Mouse (Mus musculus) left cerebral cortex, adult 9 months (tissue): ENCODE results near the gene Arhgap32.

Source experiments
- DNase-seq, 2 experiments: peaks; one replicate each; pipeline ENCODE4 v3.0.0; 2022; ENCODE audit warnings: low spot score in 2 of 2

The Arhgap32 gene

DNA sequence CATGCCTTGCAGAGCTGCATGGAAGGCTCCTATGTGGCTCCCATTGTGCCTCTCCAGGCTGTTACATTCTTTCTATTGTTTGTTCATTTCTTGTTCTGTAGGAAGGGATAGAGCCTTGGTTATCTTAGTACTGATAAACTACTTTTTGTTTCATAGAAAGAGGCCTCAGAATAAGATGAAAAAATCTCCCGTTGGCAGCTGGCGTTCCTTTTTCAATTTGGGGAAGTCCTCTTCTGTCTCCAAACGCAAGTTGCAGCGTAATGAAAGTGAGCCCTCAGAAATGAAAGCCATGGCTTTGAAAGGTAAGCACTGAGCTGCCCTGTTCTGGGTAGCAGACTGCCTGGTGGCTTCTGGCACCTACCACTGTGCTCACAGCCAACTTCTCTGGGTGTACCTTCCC, 134.6 kb downstream of the Arhgap32 start:
- no peak for DNase-seq

DNA sequence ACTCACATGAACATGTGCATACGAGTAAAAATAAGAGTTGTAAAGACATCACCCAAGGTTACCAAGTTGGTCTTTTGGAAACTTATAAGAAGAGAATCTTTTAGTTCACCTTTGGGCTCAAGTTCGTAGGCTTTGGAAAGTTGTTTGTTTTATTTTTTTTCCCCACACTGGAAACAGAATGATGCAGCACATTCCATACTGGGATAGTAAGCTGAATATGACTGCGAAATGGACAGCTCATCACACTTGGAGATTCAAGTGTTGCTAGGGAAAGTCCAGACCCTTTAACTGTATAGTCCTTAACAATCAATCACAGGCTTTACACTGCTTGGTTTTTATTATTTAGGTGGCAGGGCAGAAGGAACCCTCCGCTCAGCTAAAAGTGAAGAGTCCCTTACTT, 137.8 kb downstream of the Arhgap32 start:
- DNase-seq = no peak

DNA sequence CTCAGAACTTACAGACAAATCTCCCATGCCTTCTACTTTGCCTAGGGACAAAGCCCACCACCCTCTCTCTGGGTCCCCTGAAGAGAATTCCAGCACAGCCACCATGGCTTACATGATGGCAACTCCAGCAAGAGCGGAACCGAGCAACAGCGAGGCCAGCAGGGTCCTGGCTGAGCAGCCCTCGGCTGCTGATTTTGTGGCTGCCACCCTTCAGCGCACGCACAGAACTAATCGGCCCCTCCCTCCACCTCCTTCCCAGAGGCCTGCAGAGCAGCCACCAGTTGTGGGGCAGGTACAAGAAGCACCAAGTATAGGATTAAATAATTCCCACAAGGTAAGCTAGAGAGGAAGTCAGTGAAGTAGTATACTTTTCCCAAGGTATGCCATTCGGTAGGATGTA, 141.4 kb downstream of the Arhgap32 start:
- DNase-seq = no peak

DNA sequence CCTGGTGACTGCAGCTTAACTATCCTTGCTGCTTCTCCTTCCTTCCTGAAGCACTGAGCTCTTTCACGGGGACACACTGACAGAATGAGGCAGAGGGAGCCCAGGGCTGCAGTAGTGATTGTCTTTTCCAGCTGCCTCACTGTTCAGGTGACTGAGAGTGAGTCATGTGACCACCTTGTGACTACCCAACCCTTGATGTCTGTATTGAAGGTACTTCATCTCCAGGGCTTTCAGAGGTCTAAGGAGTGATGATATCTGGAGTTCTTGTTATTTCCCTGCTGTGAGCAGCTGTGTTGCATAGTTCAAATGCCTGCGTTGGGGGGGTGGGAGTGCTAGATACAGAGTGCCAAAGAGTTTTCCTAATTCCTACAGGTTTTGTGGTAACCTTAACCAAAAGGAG, 141.9 kb downstream of the Arhgap32 start:
- no peak for DNase-seq

DNA sequence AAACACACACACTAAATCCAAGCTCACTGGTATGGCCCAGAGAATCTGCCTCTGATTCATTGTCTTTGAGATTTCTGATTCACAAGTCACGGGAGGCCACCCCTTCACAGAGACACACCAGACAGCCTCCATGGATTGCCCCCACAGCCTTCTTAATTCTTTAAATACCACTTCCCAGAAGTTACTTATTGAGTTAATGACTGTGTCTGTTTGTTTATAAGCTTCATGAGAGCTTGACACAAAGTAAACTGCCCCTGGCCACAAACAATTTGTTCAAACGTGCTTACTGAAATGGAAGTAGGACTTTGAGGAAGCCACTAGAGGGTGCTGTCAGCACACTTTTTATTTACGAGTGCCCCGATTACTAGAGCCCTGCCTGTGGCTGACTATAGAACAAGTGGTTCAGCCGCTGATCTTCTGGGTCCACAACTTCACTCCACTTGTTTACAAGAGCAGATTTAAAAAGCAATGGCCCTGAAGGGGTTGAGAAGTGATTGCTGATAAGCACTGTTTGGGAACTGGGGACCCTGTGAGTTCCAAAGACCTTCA, 156.0 kb downstream of the Arhgap32 start:
- peak in 1 of 2 experiments; percentile 76 for DNase-seq

DNA sequence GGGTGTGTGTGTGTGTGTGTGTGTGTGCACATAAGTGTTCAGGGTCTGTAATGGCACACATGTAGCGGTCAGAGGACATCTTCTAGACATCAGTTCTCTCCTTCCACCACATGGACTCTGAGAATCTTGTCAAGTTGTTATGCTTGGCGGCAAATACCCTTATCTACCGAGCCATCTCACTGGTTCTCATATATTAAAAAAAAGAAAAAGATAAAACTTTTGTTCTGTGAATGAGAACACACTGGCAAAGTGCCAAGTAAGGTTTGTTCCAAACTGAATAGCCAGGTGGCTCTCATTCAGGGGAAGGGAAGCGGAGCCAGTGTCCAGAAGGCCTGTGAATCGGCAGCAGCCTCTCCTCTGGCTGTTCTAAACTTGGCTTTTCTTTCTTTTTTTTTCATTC, 162.1 kb downstream of the Arhgap32 start:
- DNase-seq = no peak

DNA sequence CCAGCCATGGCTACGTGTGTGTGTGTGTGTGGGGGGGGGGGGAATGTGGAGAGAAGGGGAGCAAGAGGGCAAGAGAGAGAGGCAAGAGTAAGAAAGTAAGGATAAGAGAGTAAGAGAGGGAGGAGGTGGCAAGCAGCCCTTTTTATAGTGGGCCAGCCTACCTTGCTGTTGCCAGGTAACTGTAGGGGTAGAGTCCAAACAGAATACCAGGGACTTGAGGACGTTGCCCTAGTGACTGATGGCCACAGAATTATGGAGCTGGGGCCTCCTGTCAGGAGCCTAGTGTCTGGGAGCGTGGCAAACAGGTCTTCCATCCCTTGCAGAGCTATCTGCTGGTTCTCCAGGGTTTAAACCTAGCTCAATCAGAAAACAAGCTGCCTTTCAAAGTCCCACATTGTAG, 163.9 kb downstream of the Arhgap32 start:
- DNase-seq = no peak

DNA sequence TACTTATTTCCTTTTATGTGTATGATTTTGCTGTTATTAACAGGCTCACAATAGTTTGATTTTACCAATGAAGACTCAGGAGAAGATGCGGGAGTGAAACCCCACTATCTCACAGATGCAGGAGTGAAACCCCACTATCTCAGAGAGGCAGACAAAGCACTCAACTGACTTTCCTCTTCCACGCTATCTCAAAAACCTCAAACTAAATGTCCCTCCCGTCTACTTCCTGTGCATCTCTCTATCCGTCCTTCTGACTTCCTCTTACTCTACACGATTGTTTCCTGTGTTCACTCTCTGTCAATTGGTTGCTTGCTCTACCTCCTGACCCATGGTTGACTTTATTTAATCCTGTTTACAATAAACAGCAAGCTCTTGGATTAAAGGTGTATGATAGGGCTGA, 164.5 kb downstream of the Arhgap32 start:
- no peak for DNase-seq

DNA sequence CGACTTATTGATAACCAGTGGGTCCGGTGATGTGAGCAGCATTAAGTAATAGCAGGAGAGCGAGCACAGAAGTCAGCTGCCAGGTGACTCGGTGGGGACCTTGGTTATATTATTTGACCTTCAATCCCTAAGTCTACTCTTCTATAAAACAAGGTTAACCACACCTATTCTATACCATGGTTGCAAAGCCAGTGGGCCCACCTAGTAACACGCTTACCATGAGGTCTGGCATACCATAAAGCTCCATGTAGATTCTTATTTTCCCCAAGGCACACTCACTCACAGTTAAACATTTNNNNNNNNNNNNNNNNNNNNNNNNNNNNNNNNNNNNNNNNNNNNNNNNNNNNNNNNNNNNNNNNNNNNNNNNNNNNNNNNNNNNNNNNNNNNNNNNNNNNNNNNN, 167.7 kb downstream of the Arhgap32 start:
- no peak for DNase-seq

DNA sequence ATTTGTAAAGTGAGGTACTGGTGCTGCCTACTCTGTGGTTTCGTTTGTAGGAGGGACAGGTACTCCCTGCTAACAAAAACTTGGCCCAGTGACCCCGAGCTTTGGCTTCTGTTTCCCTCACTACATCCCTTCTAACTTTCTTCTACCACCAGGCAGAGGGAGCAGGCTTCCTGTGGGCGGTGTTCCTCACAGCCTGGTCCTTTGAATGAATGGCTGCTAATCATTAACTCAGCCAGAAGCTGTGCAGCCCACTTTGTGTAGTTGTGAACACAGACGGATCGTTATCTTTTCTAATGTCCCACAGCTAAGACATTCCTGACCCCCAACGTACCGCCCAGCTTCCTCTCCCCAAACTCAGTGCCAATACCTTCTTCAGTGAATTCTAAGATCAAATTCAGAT, 175.7 kb downstream of the Arhgap32 start:
- DNase-seq = no peak

DNA sequence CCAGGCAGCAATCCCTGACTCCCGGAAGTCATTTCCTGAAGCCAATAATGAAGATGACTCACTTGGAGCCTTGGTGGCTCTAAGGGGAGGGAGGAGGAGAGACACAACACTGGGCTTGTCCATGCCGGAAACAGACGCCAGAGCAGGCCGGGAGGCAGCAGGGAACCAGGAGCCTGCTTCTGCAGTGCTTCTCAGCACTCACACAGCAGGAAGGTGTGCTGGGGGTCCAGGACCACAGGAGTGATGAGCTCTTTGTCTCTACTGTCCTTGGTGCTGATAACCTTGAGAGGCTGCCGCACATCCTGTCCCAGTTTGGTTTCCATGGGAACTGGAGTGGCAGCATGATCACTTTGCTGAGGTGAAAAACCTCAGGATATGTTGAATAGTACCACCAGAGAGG, 176.8 kb downstream of the Arhgap32 start:
- DNase-seq = no peak

DNA sequence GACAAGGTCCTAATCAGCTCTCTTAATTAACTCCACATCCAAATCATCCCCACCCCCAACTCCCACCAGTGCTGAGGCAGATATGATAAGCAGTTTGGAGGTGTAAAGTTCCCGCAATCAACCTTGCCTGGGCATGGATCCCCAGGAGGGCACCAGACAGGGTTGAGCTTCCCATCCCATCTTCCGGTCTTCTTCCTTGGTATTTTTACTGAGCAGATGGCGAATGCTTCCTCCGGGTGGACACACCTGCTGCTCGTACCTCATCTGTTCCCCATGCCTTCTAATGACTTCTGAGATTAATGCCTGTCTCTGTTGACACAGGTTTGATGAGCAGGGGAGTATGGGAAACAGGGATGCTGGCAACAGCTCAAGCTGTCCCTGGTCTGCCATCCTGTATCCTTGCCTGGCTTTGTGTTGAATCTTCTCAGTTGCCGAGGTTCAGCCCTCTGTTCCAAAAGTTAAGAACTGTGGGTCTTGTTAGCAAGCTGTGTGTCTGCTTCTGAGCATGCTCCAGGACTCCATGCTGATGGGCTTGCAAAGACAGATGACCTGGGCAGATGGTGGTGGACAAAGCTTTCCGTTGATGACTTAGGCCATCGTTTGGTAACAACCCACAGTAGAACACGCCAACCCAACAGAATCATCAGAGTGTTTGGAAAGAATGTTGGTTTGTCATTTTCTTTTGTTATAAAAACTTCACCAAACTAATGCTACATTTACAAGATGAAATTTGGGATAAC, 179.3 kb downstream of the Arhgap32 start:
- DNase-seq = no peak

DNA sequence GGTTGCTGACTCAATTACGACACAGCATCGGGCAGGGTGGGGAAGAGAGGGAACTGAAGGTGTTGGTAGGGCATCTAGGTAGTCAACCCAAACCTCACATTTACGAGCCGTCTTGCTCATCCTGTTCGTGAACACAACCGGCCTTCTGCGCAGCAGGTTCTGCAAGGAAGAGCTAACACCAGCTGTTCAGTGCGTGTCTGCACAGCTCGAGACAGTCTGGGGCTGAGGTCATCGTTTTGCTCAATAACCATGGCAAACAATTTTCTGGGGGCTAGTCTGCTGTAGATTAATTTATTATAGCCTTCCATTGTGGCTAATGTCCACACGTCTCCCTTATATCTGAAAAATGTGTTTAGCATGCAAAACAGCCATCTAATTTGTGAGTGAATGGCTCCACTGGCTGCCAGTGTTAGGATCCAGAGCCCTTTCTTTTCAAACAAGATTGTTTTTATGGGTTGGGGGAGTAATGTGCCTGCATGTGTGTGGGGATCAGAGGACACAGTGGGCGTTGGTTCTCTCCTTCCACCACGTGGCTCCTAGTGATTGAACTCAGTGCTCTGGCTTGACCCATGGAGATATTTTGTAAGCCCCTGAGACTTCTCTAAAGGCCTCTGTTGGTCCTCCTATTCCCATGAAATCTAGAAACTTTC, 186.7 kb downstream of the Arhgap32 start:
- DNase-seq = no peak

DNA sequence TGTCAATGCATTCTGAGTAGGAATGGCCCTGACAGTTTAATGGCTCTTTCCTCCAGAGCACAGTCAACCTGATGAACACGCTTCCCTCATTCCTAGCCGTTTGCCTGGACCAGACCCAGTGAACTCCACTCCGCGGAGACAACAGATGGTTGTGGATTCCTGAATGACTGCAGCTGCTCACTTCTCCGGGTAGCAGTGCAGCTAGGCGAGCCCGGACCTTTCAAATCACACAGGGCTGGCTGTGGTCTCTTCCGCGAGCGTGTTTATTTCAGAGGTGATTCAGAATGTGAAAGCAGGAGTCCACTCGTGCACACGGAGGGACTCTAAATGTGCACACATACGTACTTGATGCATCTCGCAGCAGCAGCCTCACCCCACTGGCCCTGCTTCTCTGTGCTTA, 195.8 kb downstream of the Arhgap32 start:
- peak in 1 of 2 experiments; percentile 8 for DNase-seq

DNA sequence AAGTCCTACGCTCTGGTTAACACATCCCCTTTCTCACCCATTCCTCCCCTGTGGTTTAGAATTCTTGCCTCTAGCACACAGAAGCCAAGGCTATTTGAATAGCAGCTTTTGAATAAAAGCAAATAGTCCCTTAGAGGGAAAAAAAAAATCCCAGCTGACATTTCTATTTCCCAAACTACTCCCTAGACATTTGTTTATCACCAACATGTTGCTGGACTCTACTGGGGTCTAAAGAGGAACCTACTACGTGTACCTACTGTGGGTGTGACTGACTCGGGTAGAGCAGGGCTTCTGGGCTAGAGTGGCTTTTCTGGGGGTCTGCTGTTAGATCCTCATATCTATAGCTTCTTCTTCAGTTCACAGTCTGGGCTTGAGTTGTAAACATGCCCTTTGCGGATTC, 196.3 kb downstream of the Arhgap32 start:
- DNase-seq = no peak

DNA sequence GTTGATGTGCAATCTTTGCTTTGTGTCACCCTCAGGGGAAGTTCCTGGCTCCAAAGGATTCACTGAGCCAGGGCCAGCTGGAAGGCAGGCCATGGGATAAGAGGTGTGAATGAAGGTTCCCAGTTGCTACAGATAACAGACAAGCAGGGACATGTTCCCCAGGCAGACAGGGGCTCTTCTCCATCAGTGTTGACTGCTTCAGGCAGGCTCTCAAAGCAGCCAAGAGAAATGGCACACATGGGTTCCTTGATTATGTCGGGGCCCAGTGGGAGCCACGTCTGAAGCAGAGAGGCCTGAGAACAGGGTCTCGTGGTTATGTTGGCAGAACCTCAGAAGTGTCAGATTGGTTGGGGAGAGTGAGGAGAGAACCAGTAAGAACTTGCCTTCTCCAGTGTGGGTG, 198.1 kb downstream of the Arhgap32 start:
- DNase-seq = no peak

DNA sequence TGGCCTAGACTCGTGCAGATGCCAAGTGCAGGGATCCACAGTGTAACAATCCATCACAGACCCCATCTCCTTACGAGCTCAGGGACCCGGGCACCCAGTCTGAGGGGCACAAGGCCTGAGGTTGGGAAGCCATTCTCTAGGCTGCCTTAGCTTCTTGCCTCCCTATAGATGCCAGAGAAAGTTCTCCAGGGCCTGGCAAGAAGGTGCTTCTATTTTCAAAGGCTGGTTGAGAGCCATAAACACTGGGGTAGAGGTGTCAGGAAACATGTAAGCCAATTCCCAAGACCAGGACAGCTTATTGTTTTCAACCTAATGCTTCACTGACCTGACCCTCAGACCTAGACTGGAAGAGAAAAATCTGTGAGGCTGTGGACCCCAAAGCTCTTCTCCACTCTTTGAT, 200.1 kb downstream of the Arhgap32 start:
- no peak for DNase-seq
